In genomic region chr10:40999486-40999885, GRCm38 (mm10) we compare ENCODE assay signal across 24 mouse cellular contexts.
A peak's percentile ranks its signal among the peaks of the same experiment; 100 is the strongest.
DNase-seq lines count a peak whose midpoint lies in the region; TF ChIP-seq lines count a peak whose summit lies in the region.
"Had no signal": no experiment of that assay in that cellular context is flagged by ENCODE, and none has a peak within 500 bp of the region (broad histone marks: within the 10 kb centered on the region; RNA-seq: fewer than 3 reads in every experiment).

No protein-coding gene starts in this region.

- H3K27ac ChIP-seq in layer of hippocampus, adult 2 months, result no peak overlapping the region
- H3K27ac ChIP-seq: gastrocnemius, adult 2 months; liver, embryonic 12.5 days; neural tube, embryonic 15.5 days had no signal

- peak; percentile 2 to 10 for DNase-seq in layer of hippocampus, postnatal 10 days (ENCODE audit: low spot score in 2 of 2)
- DNase-seq in layer of hippocampus, adult 2 months (ENCODE audit: low spot score in 2 of 2), result no peak
- peak; percentile 9 to 53 for DNase-seq in spleen, postnatal 4 days (ENCODE audit: low spot score in 2 of 2)
- DNase-seq in spleen, postnatal 14 days (ENCODE audit: low spot score in 2 of 2), result no peak
- DNase-seq in ZHBTc4 (ENCODE audit: low read depth, low spot score), result peak; percentile 56
- DNase-seq in lung, postnatal 14 days, result no peak
- DNase-seq: adrenal gland, postnatal 14 days; B cell, adult 2 months; cerebellum, adult 11-12 months; cerebellum, postnatal 10 days; gastrocnemius, adult 2 months; heart, postnatal 36 days; kidney, adult 9 months; kidney, postnatal 25 days; layer of hippocampus, postnatal 36 days; left cerebral cortex, postnatal 4 days; liver, postnatal 0 days; lung, postnatal 4 days; right cerebral cortex, postnatal 25 days; spleen, adult 18-20 months had no signal

- TF ChIP-seq CTCF in layer of hippocampus, adult 2 months (conservative IDR thresholded peaks at IDR 0.05), result no peak

- H3K4me3 ChIP-seq in layer of hippocampus, adult 2 months, result no peak overlapping the region
- H3K4me3 ChIP-seq: erythroblast, embryonic 14.5 days; gastrocnemius, adult 2 months; liver, embryonic 12.5 days; megakaryocyte, embryonic 14.5 days; neural tube, embryonic 15.5 days had no signal

Comparison
In these comparisons a context has a peak if more than half of its experiments do, and no peak if none do; other contexts are left out.
1. DNase-seq: peak in layer of hippocampus, postnatal 10 days (2 of 2), spleen, postnatal 4 days (2 of 2) and ZHBTc4 (single experiment); none in layer of hippocampus, adult 2 months (0 of 2), spleen, postnatal 14 days (0 of 2) and lung, postnatal 14 days (single experiment).